Comparison of ENCODE assay signal across 19 mouse cellular contexts in the genomic region with DNA sequence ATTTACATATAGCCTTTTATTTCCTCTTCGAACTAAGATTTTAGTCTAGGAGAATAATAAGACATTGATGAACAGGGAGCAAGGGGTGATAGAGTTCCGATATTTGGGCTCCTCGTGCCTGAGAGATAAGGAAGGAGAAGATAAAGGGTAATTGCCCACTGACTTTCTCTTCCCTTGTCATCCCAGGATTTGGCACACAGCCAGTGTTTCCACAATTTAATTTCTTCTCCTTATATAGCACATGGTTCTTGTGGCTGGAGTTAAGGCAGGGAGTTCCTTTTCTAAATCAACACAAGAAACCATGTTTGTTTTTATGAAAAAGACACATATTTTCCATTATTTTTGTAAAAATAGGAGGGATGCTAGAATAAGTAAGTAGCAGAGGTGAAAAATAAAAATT.
DNase-seq lines count a peak whose midpoint lies in the region; ATAC-seq and TF ChIP-seq lines count a peak whose summit lies in the region.
"Had no signal": no experiment of that assay in that cellular context is flagged by ENCODE, and none has a peak within 500 bp of the region (broad histone marks: within the 10 kb centered on the region; RNA-seq: fewer than 3 reads in every experiment).

No protein-coding gene starts in this region.

- no peak overlapping the region for H3K27ac ChIP-seq in hindbrain, postnatal 0 days
- H3K27ac ChIP-seq in hindbrain, embryonic 12.5 days = no peak overlapping the region
- H3K27ac ChIP-seq in midbrain, postnatal 0 days (ENCODE audit: low read depth, low read length) = no peak overlapping the region
- H3K27ac ChIP-seq in midbrain, embryonic 10.5 days (replicated peaks) = no peak overlapping the region
- H3K27ac ChIP-seq: hindbrain, embryonic 10.5 days; hindbrain, embryonic 15.5 days had no signal

- no peak for ATAC-seq in hindbrain, postnatal 0 days
- no peak for ATAC-seq in hindbrain, embryonic 12.5 days (ENCODE audit: low FRiP score)
- ATAC-seq in midbrain, postnatal 0 days (ENCODE audit: low FRiP score) = no peak
- ATAC-seq: CD4-positive, CD25-positive, alpha-beta regulatory T cell, adult 4 months; forebrain, postnatal 0 days; inflammation-experienced regulatory T-cells, adult 6 months; intestine, postnatal 0 days had no signal

- no peak for TF ChIP-seq CTCF in hindbrain, postnatal 0 days (IDR thresholded peaks at IDR 0.05; ENCODE audit: low read depth)
- no peak for TF ChIP-seq CTCF in midbrain, postnatal 0 days (IDR thresholded peaks at IDR 0.05)

- no peaks in the 10 kb centered on the region for H3K36me3 ChIP-seq in hindbrain, postnatal 0 days (ENCODE audit: insufficient read depth, low read length)
- H3K36me3 ChIP-seq in hindbrain, embryonic 12.5 days = no peaks in the 10 kb centered on the region
- no peaks in the 10 kb centered on the region for H3K36me3 ChIP-seq in midbrain, postnatal 0 days (ENCODE audit: insufficient read depth, low read length)
- no peaks in the 10 kb centered on the region for H3K36me3 ChIP-seq in midbrain, embryonic 10.5 days
- H3K36me3 ChIP-seq: G1E; heart, embryonic 12.5 days; hindbrain, embryonic 10.5 days; hindbrain, embryonic 15.5 days had no signal

- peaks cover 6% of the 10 kb centered on the region; the same call in 1 of the 2 replicates for H3K4me1 ChIP-seq in hindbrain, postnatal 0 days (ENCODE audit: insufficient read depth, low read length)
- peaks cover 6% of the 10 kb centered on the region for H3K4me1 ChIP-seq in hindbrain, embryonic 12.5 days
- H3K4me1 ChIP-seq in midbrain, postnatal 0 days (ENCODE audit: insufficient read depth, low read length) = no peaks in the 10 kb centered on the region
- H3K4me1 ChIP-seq in midbrain, embryonic 10.5 days = peaks cover 10% of the 10 kb centered on the region

- no peak overlapping the region for H3K4me3 ChIP-seq in hindbrain, postnatal 0 days (ENCODE audit: low read length)
- no peak overlapping the region for H3K4me3 ChIP-seq in hindbrain, embryonic 12.5 days
- H3K4me3 ChIP-seq in midbrain, postnatal 0 days (ENCODE audit: low read depth, low read length) = no peak overlapping the region
- no peak overlapping the region for H3K4me3 ChIP-seq in midbrain, embryonic 10.5 days
- H3K4me3 ChIP-seq: heart, embryonic 12.5 days; hindbrain, embryonic 10.5 days; hindbrain, embryonic 15.5 days had no signal

- no peak overlapping the region for H3K4me2 ChIP-seq in hindbrain, postnatal 0 days (ENCODE audit: low read depth, low read length)
- no peak overlapping the region for H3K4me2 ChIP-seq in hindbrain, embryonic 12.5 days (replicated peaks)
- no peak overlapping the region for H3K4me2 ChIP-seq in midbrain, postnatal 0 days (ENCODE audit: low read depth, low read length, poor library complexity, severe bottlenecking)
- H3K4me2 ChIP-seq: heart, embryonic 12.5 days; hindbrain, embryonic 15.5 days had no signal

- DNase-seq in cerebellum, postnatal 10 days = peak; percentile 41 to 47
- DNase-seq in cerebellum, postnatal 4 days (ENCODE audit: low spot score in 2 of 2) = no peak
- DNase-seq in hindbrain, postnatal 0 days (ENCODE audit: low spot score) = peak; percentile 28
- DNase-seq in midbrain, postnatal 0 days (ENCODE audit: low spot score) = peak; percentile 24
- DNase-seq in midbrain, embryonic 10.5 days (ENCODE audit: low spot score) = no peak
- no peak for DNase-seq in heart, adult 11 months
- DNase-seq: adrenal gland, postnatal 10 days; B cell, adult 2 months; cerebellum, adult 11-12 months; forebrain, postnatal 0 days; gastrocnemius, postnatal 14 days had no signal

- 57% methylated on average over 3 of the region's 3 CpGs for WGBS in hindbrain, postnatal 0 days
- 76% methylated on average over 3 of the region's 3 CpGs for WGBS in hindbrain, embryonic 12.5 days
- WGBS in midbrain, postnatal 0 days = 63% methylated on average over 3 of the region's 3 CpGs
- WGBS in midbrain, embryonic 10.5 days = 90% methylated on average over 3 of the region's 3 CpGs

- H3K9ac ChIP-seq in hindbrain, postnatal 0 days (replicated peaks; ENCODE audit: low read length) = no peak overlapping the region
- H3K9ac ChIP-seq in hindbrain, embryonic 12.5 days = no peak overlapping the region
- no peak overlapping the region for H3K9ac ChIP-seq in midbrain, postnatal 0 days (replicated peaks; ENCODE audit: low read length, poor library complexity, severe bottlenecking)
- H3K9ac ChIP-seq: forebrain, postnatal 0 days; heart, embryonic 12.5 days; hindbrain, embryonic 15.5 days had no signal

- no peaks in the 10 kb centered on the region for H3K9me3 ChIP-seq in hindbrain, postnatal 0 days (ENCODE audit: low read length)
- no peaks in the 10 kb centered on the region for H3K9me3 ChIP-seq in hindbrain, embryonic 12.5 days (replicated peaks)
- no peaks in the 10 kb centered on the region for H3K9me3 ChIP-seq in midbrain, postnatal 0 days (ENCODE audit: low read length)
- no peaks in the 10 kb centered on the region for H3K9me3 ChIP-seq in midbrain, embryonic 10.5 days (replicated peaks)
- H3K9me3 ChIP-seq: heart, embryonic 12.5 days; hindbrain, embryonic 10.5 days; hindbrain, embryonic 15.5 days had no signal

- H3K27me3 ChIP-seq in hindbrain, postnatal 0 days (ENCODE audit: insufficient read depth, low read length) = no peaks in the 10 kb centered on the region
- no peaks in the 10 kb centered on the region for H3K27me3 ChIP-seq in hindbrain, embryonic 12.5 days
- no peaks in the 10 kb centered on the region for H3K27me3 ChIP-seq in midbrain, postnatal 0 days (ENCODE audit: insufficient read depth, low read length)
- no peaks in the 10 kb centered on the region for H3K27me3 ChIP-seq in midbrain, embryonic 10.5 days (ENCODE audit: low read depth, poor library complexity, severe bottlenecking)
- H3K27me3 ChIP-seq: heart, embryonic 12.5 days; hindbrain, embryonic 15.5 days had no signal

Comparison
In these comparisons a context has a peak if more than half of its experiments do, and no peak if none do; other contexts are left out.
1. DNase-seq: peak in cerebellum, postnatal 10 days (2 of 2), hindbrain, postnatal 0 days (single experiment) and midbrain, postnatal 0 days (single experiment); none in cerebellum, postnatal 4 days (0 of 2), midbrain, embryonic 10.5 days (single experiment) and heart, adult 11 months (single experiment).